Mouse (Mus musculus) liver, postnatal 0 days (tissue): ENCODE measurements around the gene Vars. TPM values are rescaled to one million over a fixed set of nuclear protein-coding genes. Genes with fewer than 3 reads are reported as not detected.

Experiments
- ATAC-seq: fragments of 200-750 bp; cut with Nextera tagmentation; 2 replicates; pipeline ENCODE4 v1.8.0; 2017; ENCODE audit warnings: mild to moderate bottlenecking, moderate library complexity
- DNase-seq: peaks from one replicate; pipeline ENCODE4 v3.0.0-alpha.2; 2016
- H3K27ac ChIP-seq: fragments of 300-500 bp; sonication (generic); 2 replicates; pipeline ENCODE4 v1.5.1; 2014; ENCODE audit warnings: antibody characterized with exemption, moderate library complexity, mild to moderate bottlenecking, low read depth
- H3K27me3 ChIP-seq: fragments of 300-500 bp; sonication (generic); 2 replicates; pipeline ENCODE4 v1.6.1; 2014; ENCODE audit warnings: low read length, control low read depth, mixed read lengths; ENCODE audit not compliant: insufficient read depth
- H3K36me3 ChIP-seq: fragments of 300-500 bp; sonication (generic); replicated peaks from 2 replicates; pipeline ENCODE4 v1.6.1; 2014; ENCODE audit warnings: mild to moderate bottlenecking, control low read depth, low read length, moderate library complexity, mixed read lengths; ENCODE audit not compliant: insufficient read depth
- H3K4me1 ChIP-seq: fragments of 300-500 bp; sonication (generic); 2 replicates; pipeline ENCODE4 v1.6.1; 2014; ENCODE audit warnings: antibody characterized with exemption, mild to moderate bottlenecking, control low read depth; ENCODE audit not compliant: insufficient read depth
- H3K4me2 ChIP-seq: fragments of 300-500 bp; sonication (generic); 2 replicates; pipeline ENCODE4 v1.6.1; 2014; ENCODE audit warnings: low read depth, mild to moderate bottlenecking, low read length, moderate library complexity, mixed read lengths
- H3K4me3 ChIP-seq: fragments of 300-500 bp; sonication (generic); 2 replicates; pipeline ENCODE4 v1.5.1; 2014; ENCODE audit warnings: low read depth, low read length
- H3K9ac ChIP-seq: fragments of 300-500 bp; sonication (generic); replicated peaks from 2 replicates; pipeline ENCODE4 v1.6.1; 2014; ENCODE audit warnings: mild to moderate bottlenecking, moderate library complexity
- H3K9me3 ChIP-seq: fragments of 300-500 bp; sonication (generic); 2 replicates; pipeline ENCODE4 v1.6.1; 2016; ENCODE audit warnings: mild to moderate bottlenecking, control low read depth, low read length, mixed read lengths
- CTCF ChIP-seq: sonication (generic); IDR thresholded peaks from 2 replicates; pipeline ENCODE4 v1.5.1; 2016; ENCODE audit warnings: antibody characterized with exemption, low read depth
- EP300 ChIP-seq: IDR thresholded peaks from 2 replicates; pipeline ENCODE4 v1.6.1; 2016; ENCODE audit warnings: antibody characterized with exemption, low read depth, mild to moderate bottlenecking
- WGBS: fragments of 180-500 bp; shearing (Covaris S2); extraction: QIAGEN DNeasy Blood & Tissue Kit; methylation state at CpG from one replicate; pipeline ENCODE4 v1.1.7; 2014; ENCODE audit not compliant: insufficient replicate concordance; 5-methylcytosine and 5-hydroxymethylcytosine counted together
- polyA plus RNA-seq: library from polyadenylated mRNA; unstranded; fragments of >200 nt; fragmentation: Nextera tagmentation; extraction: Ambion mirVana; gene quantifications from 2 replicates; pipeline ENCODE4 v1.2.1, GENCODE M21; 2015

The Vars gene
- polyA plus RNA-seq, 1 experiment from 2014 or later, result 43.8 TPM

GRCm38 (mm10) chr17:35009586-35009985 is 8.8 kb downstream of the Vars start:
- 87% methylated on average over 7 of the region's 7 CpGs for WGBS
- Histone ChIP-seq H3K9me3 (no peaks in the 10 kb centered on the region), H3K36me3 (peaks cover 90% of the 10 kb centered on the region), H3K4me1 (no peaks in the 10 kb centered on the region), H3K4me2 (no peak overlapping the region), H3K27me3 (no peaks in the 10 kb centered on the region), H3K27ac (no peak overlapping the region), H3K4me3 (no peak overlapping the region), H3K9ac (no peak overlapping the region)
- ATAC-seq (no peak), DNase-seq (no peak)
- no peak for TF ChIP-seq EP300
- no peak for TF ChIP-seq CTCF

GRCm38 (mm10) chr17:35011440-35011839 is 10.7 kb downstream of the Vars start:
- Histone ChIP-seq H3K27ac (no peak overlapping the region), H3K27me3 (no peaks in the 10 kb centered on the region), H3K9me3 (no peaks in the 10 kb centered on the region), H3K4me1 (no peaks in the 10 kb centered on the region), H3K4me2 (no peak overlapping the region), H3K36me3 (peaks cover 93% of the 10 kb centered on the region), H3K9ac (no peak overlapping the region), H3K4me3 (no peak overlapping the region)
- no peak for ATAC-seq
- 88% methylated on average over 8 of the region's 8 CpGs for WGBS
- no peak for DNase-seq
- no peak for TF ChIP-seq EP300
- TF ChIP-seq CTCF, result no peak

- H3K36me3 ChIP-seq, result peaks cover 86% of the 10 kb centered on the region
Measured at GRCm38 (mm10) chr17:35012430-35012829, 11.6 kb downstream of the Vars start.

GRCm38 (mm10) chr17:35013221-35013620 is 12.4 kb downstream of the Vars start:
- Histone ChIP-seq H3K4me2 (no peak overlapping the region), H3K4me3 (no peak overlapping the region), H3K9ac (no peak overlapping the region), H3K9me3 (no peaks in the 10 kb centered on the region), H3K4me1 (no peaks in the 10 kb centered on the region), H3K36me3 (peaks cover 79% of the 10 kb centered on the region), H3K27ac (no peak overlapping the region), H3K27me3 (no peaks in the 10 kb centered on the region)
- peak; percentile 21 for DNase-seq
- TF ChIP-seq CTCF (no peak), EP300 (no peak)
- 78% methylated on average over 6 of the region's 6 CpGs for WGBS
- ATAC-seq, result no peak

More at GRCm38 (mm10) chr17:35012430-35012829, 11.6 kb downstream of the Vars start:
- DNase-seq (peak; percentile 13), ATAC-seq (no peak)
- H3K9me3 ChIP-seq, result no peaks in the 10 kb centered on the region
- 86% methylated on average over 13 of the region's 13 CpGs for WGBS
- H3K4me1 ChIP-seq, result no peaks in the 10 kb centered on the region
- no peak overlapping the region for H3K4me2 ChIP-seq
- H3K9ac ChIP-seq, result no peak overlapping the region
- no peak overlapping the region for H3K4me3 ChIP-seq
- H3K27ac ChIP-seq, result no peak overlapping the region
- no peaks in the 10 kb centered on the region for H3K27me3 ChIP-seq
- TF ChIP-seq CTCF, result no peak
- no peak for TF ChIP-seq EP300

GRCm38 (mm10) chr17:35015296-35015695 is 14.5 kb downstream of the Vars start:
- WGBS, result 91% methylated on average over 16 of the region's 16 CpGs

GRCm38 (mm10) chr17:35016376-35016775 is 15.6 kb downstream of the Vars start, which contains the start of gene Vwa7:
Gene Vwa7, plus strand, starts transcription at chr17:35016579.
- H3K9ac ChIP-seq, result no peak within 1 kb of the TSS
- peaks cover 4% of the 10 kb centered on the region for H3K4me1 ChIP-seq
- no peak within 1 kb of the TSS for H3K4me2 ChIP-seq
- ATAC-seq (peak; percentile 37), DNase-seq (peak; percentile 47)
- H3K36me3 ChIP-seq, result peaks cover 52% of the 10 kb centered on the region
- H3K27me3 ChIP-seq, result no peaks in the 10 kb centered on the region
- H3K27ac ChIP-seq, result no peak within 1 kb of the TSS
- TF ChIP-seq EP300 (no peak), CTCF (no peak)
- no peaks in the 10 kb centered on the region for H3K9me3 ChIP-seq
- H3K4me3 ChIP-seq, result no peak within 1 kb of the TSS
- 46% methylated on average over 11 of the region's 12 CpGs for whole genome bisulfite sequencing

More at GRCm38 (mm10) chr17:35015296-35015695, 14.5 kb downstream of the Vars start:
- peak; percentile 16 for DNase-seq
- Histone ChIP-seq H3K27me3 (no peaks in the 10 kb centered on the region), H3K9ac (no peak overlapping the region), H3K27ac (no peak overlapping the region), H3K4me3 (no peak overlapping the region), H3K36me3 (peaks cover 63% of the 10 kb centered on the region), H3K9me3 (no peaks in the 10 kb centered on the region), H3K4me2 (no peak overlapping the region), H3K4me1 (no peaks in the 10 kb centered on the region)
- ATAC-seq, result no peak
- TF ChIP-seq CTCF (no peak), EP300 (no peak)
